Mouse (Mus musculus) G1E (cell line): ENCODE data around the gene Cux1. TPM values are rescaled to one million over a fixed set of nuclear protein-coding genes. Genes with fewer than 3 reads are reported as not detected.

Source experiments
- ATAC-seq: 2 replicates; pipeline ENCODE4 v1.8.0; 2016; ENCODE audit warnings: mild to moderate bottlenecking; ENCODE audit not compliant: insufficient number of reproducible peaks, poor library complexity, low FRiP score, severe bottlenecking; ENCODE audit errors: extremely low read depth
- DNase-seq: peaks from one replicate; pipeline ENCODE4 v3.0.0; 2012; ENCODE audit warnings: low spot score
- H3K27me3 ChIP-seq: 2 replicates; pipeline ENCODE4 v1.6.1; 2012; ENCODE audit warnings: mild to moderate bottlenecking, low read length, inconsistent platforms; ENCODE audit not compliant: insufficient read depth
- H3K36me3 ChIP-seq: replicated peaks from 2 replicates; pipeline ENCODE3; 2012; ENCODE audit warnings: mild to moderate bottlenecking, inconsistent platforms
- H3K4me1 ChIP-seq: 2 replicates; pipeline ENCODE4 v1.6.1; 2012; ENCODE audit warnings: low read depth, low read length, inconsistent platforms, mixed read lengths; ENCODE audit not compliant: insufficient read depth
- H3K4me3 ChIP-seq: 2 replicates; pipeline ENCODE4 v1.5.1; 2012; ENCODE audit warnings: low read depth, mild to moderate bottlenecking, inconsistent platforms, low read length, moderate library complexity, mixed read lengths
- H3K9me3 ChIP-seq: replicated peaks from 2 replicates; pipeline ENCODE4 v1.6.1; 2012; ENCODE audit warnings: inconsistent platforms
- CTCF ChIP-seq: IDR thresholded peaks from 2 replicates; pipeline ENCODE4 v1.5.1; 2012; ENCODE audit warnings: low read depth, low read length, inconsistent platforms, mixed read lengths
- GATA1 ChIP-seq: IDR thresholded peaks from 2 replicates; pipeline ENCODE4 v1.6.1; 2012; ENCODE audit warnings: borderline replicate concordance, low read length, inconsistent platforms, mixed read lengths
- GATA2 ChIP-seq: IDR thresholded peaks from 2 replicates; pipeline ENCODE4 v1.6.1; 2012; ENCODE audit warnings: low read depth, low read length, inconsistent platforms, borderline replicate concordance
- POLR2AphosphoS5 ChIP-seq: IDR thresholded peaks from 2 replicates; pipeline ENCODE4 v1.6.1; 2012; ENCODE audit warnings: low read depth, low read length, inconsistent platforms; ENCODE audit not compliant: insufficient replicate concordance
- TAL1 ChIP-seq: conservative IDR thresholded peaks from 2 replicates; pipeline ENCODE4 v1.6.1; 2012; ENCODE audit warnings: low read depth, low read length, inconsistent platforms, mixed read lengths
- polyA plus RNA-seq: library from polyadenylated mRNA; stranded (reverse); fragments of >175 nt; gene quantifications from 2 replicates; pipeline ENCODE4 v1.2.3, GENCODE M21; 2012
- total RNA-seq, 2 experiments: library from RNA; stranded (forward) in 1 of 2; stranded (reverse) in 1 of 2; fragments of 200-1000 nt in 1 of 2; fragments of >200 nt in 1 of 2; fragmentation: Nextera tagmentation in 1 of 2; gene quantifications; 2 replicates each; pipeline ENCODE4 v1.2.3; 2014 to 2017

The Cux1 gene
- total and polyA plus RNA-seq, 3 experiments, result 0.03 to 0.11 TPM; not detected in 1

GRCm38 (mm10) chr5:136258919-136259318, 308.4 kb downstream of the Cux1 start:
- no peak overlapping the region for H3K4me3 ChIP-seq
- H3K36me3 ChIP-seq, result no peaks in the 10 kb centered on the region
- no peaks in the 10 kb centered on the region; the same call in 1 of the 2 replicates for H3K27me3 ChIP-seq
- ATAC-seq (no peak; the same call in 1 of the 2 replicates), DNase-seq (peak; percentile 64)
- H3K4me1 ChIP-seq, result no peaks in the 10 kb centered on the region
- no peaks in the 10 kb centered on the region for H3K9me3 ChIP-seq
- TF ChIP-seq GATA2 (no peak), GATA1 (no peak), TAL1 (no peak), CTCF (peak; percentile 67)

DNA sequence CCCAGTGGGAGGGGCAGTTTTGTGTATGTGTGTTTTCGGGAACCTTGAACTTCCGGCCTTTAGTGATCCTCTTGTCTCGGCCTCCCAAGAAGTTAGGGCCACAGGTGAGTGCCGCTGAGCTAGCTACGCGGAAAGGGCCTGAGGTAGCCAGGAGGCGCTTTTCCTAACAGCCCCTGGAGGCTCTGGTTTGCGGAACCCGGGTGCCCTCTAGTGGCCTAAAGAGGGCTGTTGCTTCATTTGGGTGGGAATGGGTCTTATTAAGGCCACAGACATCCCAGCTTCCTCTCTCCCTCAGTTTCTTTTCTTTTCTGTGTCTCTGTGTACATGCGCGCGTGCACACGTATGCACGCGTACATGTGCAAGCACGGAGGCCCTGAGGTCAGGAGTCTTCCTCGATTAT, 314.4 kb downstream of the Cux1 start:
- no peaks in the 10 kb centered on the region for H3K36me3 ChIP-seq

GRCm38 (mm10) chr5:136251004-136251403, 316.3 kb downstream of the Cux1 start:
- no peaks in the 10 kb centered on the region for H3K9me3 ChIP-seq
- TF ChIP-seq CTCF, result no peak
- TF ChIP-seq POLR2AphosphoS5, result no peak
- TF ChIP-seq TAL1, result no peak
- no peak for TF ChIP-seq GATA1
- TF ChIP-seq GATA2, result no peak
- peaks cover 4% of the 10 kb centered on the region; the same call in 1 of the 2 replicates for H3K4me1 ChIP-seq
- peaks cover 4% of the 10 kb centered on the region; the same call in 1 of the 2 replicates for H3K27me3 ChIP-seq
- ATAC-seq (no peak), DNase-seq (no peak)
- no peak overlapping the region for H3K4me3 ChIP-seq
- H3K36me3 ChIP-seq, result no peaks in the 10 kb centered on the region

More for the DNA sequence above, 314.4 kb downstream of the Cux1 start:
- DNase-seq (peak; percentile 77), ATAC-seq (peak; percentile 63)
- no peak overlapping the region for H3K4me3 ChIP-seq
- H3K9me3 ChIP-seq, result no peaks in the 10 kb centered on the region
- peaks cover 4% of the 10 kb centered on the region; the same call in 1 of the 2 replicates for H3K27me3 ChIP-seq
- peaks cover 4% of the 10 kb centered on the region; the same call in 1 of the 2 replicates for H3K4me1 ChIP-seq
- TF ChIP-seq CTCF (peak; percentile 51), TAL1 (no peak)

DNA sequence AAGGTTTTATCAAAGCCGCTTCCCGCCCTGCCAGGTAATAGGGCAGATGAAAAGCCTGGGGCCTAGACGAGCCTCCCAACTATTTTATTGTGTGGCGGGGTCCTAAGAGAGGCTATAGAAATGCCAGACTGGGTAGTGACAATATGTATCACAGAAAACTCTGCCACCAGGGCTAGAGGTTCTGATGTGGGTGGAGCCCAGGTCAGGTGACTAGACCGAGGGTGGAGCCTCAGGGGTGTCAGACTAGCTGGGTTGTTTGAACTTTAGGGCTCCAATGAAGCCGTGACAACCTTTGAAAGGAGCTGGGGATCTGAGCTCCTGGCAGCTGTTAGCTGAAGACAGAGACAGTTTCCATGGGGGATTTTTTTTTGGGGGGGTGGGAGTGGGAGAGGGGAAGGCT, 318.8 kb downstream of the Cux1 start:
- Histone ChIP-seq H3K27me3 (peaks cover 9% of the 10 kb centered on the region; the same call in 1 of the 2 replicates), H3K4me1 (peaks cover 4% of the 10 kb centered on the region; the same call in 1 of the 2 replicates), H3K36me3 (no peaks in the 10 kb centered on the region), H3K4me3 (no peak overlapping the region), H3K9me3 (peaks cover 8% of the 10 kb centered on the region)
- DNase-seq (no peak), ATAC-seq (no peak)
- TF ChIP-seq TAL1, result no peak
- TF ChIP-seq GATA2, result no peak
- TF ChIP-seq GATA1, result no peak
- no peak for TF ChIP-seq POLR2AphosphoS5
- TF ChIP-seq CTCF, result no peak

GRCm38 (mm10) chr5:136246452-136246838, 320.8 kb downstream of the Cux1 start, which contains the start of gene Sh2b2:
Gene Sh2b2 (minus strand): TSS chr5:136246556.
- TF ChIP-seq TAL1, result no peak
- no peak for TF ChIP-seq GATA1
- TF ChIP-seq POLR2AphosphoS5, result no peak
- no peak for TF ChIP-seq GATA2
- TF ChIP-seq CTCF, result no peak

DNA sequence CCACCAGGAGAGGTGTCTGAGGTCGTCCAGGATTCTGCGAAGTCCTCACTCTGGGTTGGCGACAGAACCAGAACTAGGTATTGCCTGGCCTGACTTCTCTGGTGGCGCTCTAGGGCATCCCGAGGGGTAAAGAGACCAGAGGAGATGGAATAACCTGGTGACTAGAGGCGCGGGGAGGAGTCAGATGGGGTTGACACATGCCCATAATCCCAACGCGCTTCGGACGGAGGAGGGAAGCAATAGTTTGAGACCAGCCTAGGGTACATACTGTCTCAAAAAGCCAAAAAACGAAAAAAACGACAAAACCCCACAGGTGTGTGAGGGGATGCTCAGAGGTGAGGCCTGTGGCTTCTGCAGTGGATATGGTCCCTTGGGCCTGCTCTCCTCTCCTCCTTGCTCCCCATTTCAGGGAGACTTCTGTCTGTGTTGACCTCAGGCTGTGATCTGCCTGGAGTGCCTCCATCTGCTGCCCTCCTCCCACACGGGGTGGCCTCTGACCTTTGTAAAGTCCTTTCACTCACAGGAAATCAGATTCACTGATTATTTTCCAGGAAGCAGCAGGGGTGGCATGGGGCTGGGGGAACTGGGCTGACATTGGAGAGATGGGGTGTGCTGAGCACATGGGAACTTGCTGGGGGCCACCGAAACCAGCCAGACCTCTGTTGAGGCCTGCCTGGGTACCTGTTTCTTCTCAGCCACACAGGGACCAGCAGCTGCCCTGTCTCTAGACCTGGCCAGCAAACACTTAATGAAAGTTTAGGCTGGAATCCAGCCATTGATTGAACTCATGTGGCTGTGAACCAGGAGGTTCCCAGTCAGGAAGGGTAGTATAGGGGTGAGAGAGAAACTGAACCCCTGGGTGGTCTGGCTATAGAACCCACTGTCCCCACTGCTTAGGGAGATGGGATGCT, 321.5 kb downstream of the Cux1 start:
- DNase-seq (no peak), ATAC-seq (no peak)
- TF ChIP-seq POLR2AphosphoS5, result no peak
- no peak for TF ChIP-seq TAL1
- TF ChIP-seq GATA2, result no peak
- TF ChIP-seq CTCF, result no peak
- TF ChIP-seq GATA1, result no peak
- Histone ChIP-seq H3K4me1 (no peaks in the 10 kb centered on the region), H3K9me3 (peaks cover 8% of the 10 kb centered on the region), H3K4me3 (no peak overlapping the region), H3K27me3 (peaks cover 5% of the 10 kb centered on the region; the same call in 1 of the 2 replicates), H3K36me3 (no peaks in the 10 kb centered on the region)

More at GRCm38 (mm10) chr5:136246452-136246838, 320.8 kb downstream of the Cux1 start, which contains the start of gene Sh2b2:
- no peaks in the 10 kb centered on the region for H3K4me1 ChIP-seq
- H3K36me3 ChIP-seq, result no peaks in the 10 kb centered on the region
- ATAC-seq, result no peak
- H3K27me3 ChIP-seq, result peaks cover 5% of the 10 kb centered on the region; the same call in 1 of the 2 replicates
- H3K4me3 ChIP-seq, result no peak within 1 kb of the TSS
- H3K9me3 ChIP-seq, result peaks cover 8% of the 10 kb centered on the region
- DNase-seq, result no peak
